In the genomic region with DNA sequence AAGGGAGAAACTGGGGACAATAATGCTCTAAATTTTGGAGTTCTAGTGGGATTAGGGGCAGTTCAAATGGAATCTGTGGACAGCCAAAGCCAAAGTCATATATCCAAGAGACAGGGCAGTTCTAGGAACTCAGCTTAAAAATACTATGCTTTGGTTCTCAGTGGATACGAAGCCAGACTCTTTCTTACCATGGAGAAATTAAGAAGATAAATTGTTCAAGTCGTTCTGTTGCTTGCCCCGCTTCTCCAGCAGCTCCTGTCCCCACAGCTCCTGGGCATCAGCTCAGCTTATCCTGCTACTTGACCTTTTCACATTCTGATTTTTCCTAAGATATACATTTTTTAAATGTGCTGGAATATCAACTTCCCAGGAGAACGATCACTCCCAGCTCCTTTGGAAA, we compare ENCODE assay signal across 25 mouse cellular contexts.
A peak's percentile ranks its signal among the peaks of the same experiment; 100 is the strongest.
DNase-seq lines count a peak whose midpoint lies in the region; ATAC-seq and TF ChIP-seq lines count a peak whose summit lies in the region.
"Had no signal": no experiment of that assay in that cellular context is flagged by ENCODE, and none has a peak within 500 bp of the region (broad histone marks: within the 10 kb centered on the region; RNA-seq: fewer than 3 reads in every experiment).

No protein-coding gene starts in this region.

- H3K4me2 ChIP-seq in kidney, postnatal 0 days (ENCODE audit: low read length) = no peak overlapping the region
- H3K4me2 ChIP-seq in stomach, embryonic 15.5 days = no peak overlapping the region
- no peak overlapping the region for H3K4me2 ChIP-seq in stomach, postnatal 0 days (replicated peaks; ENCODE audit: low read depth)
- H3K4me2 ChIP-seq: embryonic facial prominence, embryonic 12.5 days; embryonic facial prominence, embryonic 15.5 days; forebrain, embryonic 12.5 days had no signal

- no peaks in the 10 kb centered on the region for H3K36me3 ChIP-seq in kidney, postnatal 0 days (ENCODE audit: insufficient read depth, low read length)
- H3K36me3 ChIP-seq in stomach, embryonic 15.5 days = no peaks in the 10 kb centered on the region
- no peaks in the 10 kb centered on the region for H3K36me3 ChIP-seq in stomach, postnatal 0 days (ENCODE audit: control insufficient read depth, insufficient read depth, low read length)
- H3K36me3 ChIP-seq: embryonic facial prominence, embryonic 12.5 days; embryonic facial prominence, embryonic 15.5 days; forebrain, embryonic 10.5 days; forebrain, embryonic 12.5 days had no signal

- no peaks in the 10 kb centered on the region for H3K9me3 ChIP-seq in kidney, postnatal 0 days (replicated peaks; ENCODE audit: low read length)
- H3K9me3 ChIP-seq in stomach, embryonic 15.5 days = no peaks in the 10 kb centered on the region
- H3K9me3 ChIP-seq in stomach, postnatal 0 days (ENCODE audit: control insufficient read depth, low read length) = no peaks in the 10 kb centered on the region
- H3K9me3 ChIP-seq: embryonic facial prominence, embryonic 12.5 days; embryonic facial prominence, embryonic 15.5 days; forebrain, embryonic 10.5 days; forebrain, embryonic 12.5 days had no signal

- no peak for ATAC-seq in kidney, postnatal 0 days (replicated peaks; ENCODE audit: low FRiP score, low read depth)
- ATAC-seq in stomach, embryonic 15.5 days (ENCODE audit: insufficient read depth, low FRiP score, low read depth) = no peak
- peak; percentile 32; the same call in 1 of the 2 replicates for ATAC-seq in stomach, postnatal 0 days (ENCODE audit: low FRiP score, low TSS enrichment)
- ATAC-seq: forebrain, embryonic 14.5 days; forebrain, embryonic 16.5 days had no signal

- WGBS in kidney, postnatal 0 days = 56% methylated on average over 4 of the region's 4 CpGs
- 46% methylated on average over 4 of the region's 4 CpGs for WGBS in stomach, embryonic 15.5 days
- 54% methylated on average over 4 of the region's 4 CpGs for WGBS in stomach, postnatal 0 days

- no peaks in the 10 kb centered on the region for H3K27me3 ChIP-seq in kidney, postnatal 0 days (ENCODE audit: insufficient read depth, low read length)
- H3K27me3 ChIP-seq in stomach, embryonic 15.5 days (replicated peaks) = no peaks in the 10 kb centered on the region
- H3K27me3 ChIP-seq in stomach, postnatal 0 days (ENCODE audit: control insufficient read depth, insufficient read depth, low read length) = no peaks in the 10 kb centered on the region
- H3K27me3 ChIP-seq: embryonic facial prominence, embryonic 12.5 days; embryonic facial prominence, embryonic 15.5 days; forebrain, embryonic 12.5 days had no signal

- TF ChIP-seq CTCF in kidney, postnatal 0 days (IDR thresholded peaks at IDR 0.05; ENCODE audit: low read depth) = no peak
- no peak for TF ChIP-seq CTCF in stomach, postnatal 0 days (IDR thresholded peaks at IDR 0.05; ENCODE audit: low read depth)

- H3K4me1 ChIP-seq in kidney, postnatal 0 days (replicated peaks; ENCODE audit: insufficient read depth, low read length) = no peaks in the 10 kb centered on the region
- no peaks in the 10 kb centered on the region for H3K4me1 ChIP-seq in stomach, embryonic 15.5 days
- no peaks in the 10 kb centered on the region for H3K4me1 ChIP-seq in stomach, postnatal 0 days (replicated peaks; ENCODE audit: control insufficient read depth, insufficient read depth)
- H3K4me1 ChIP-seq: embryonic facial prominence, embryonic 15.5 days had no signal

- no peak overlapping the region for H3K9ac ChIP-seq in kidney, postnatal 0 days (ENCODE audit: low read depth, low read length)
- no peak overlapping the region for H3K9ac ChIP-seq in stomach, embryonic 15.5 days
- H3K9ac ChIP-seq in stomach, postnatal 0 days (ENCODE audit: low read length) = no peak overlapping the region
- H3K9ac ChIP-seq: embryonic facial prominence, embryonic 12.5 days; embryonic facial prominence, embryonic 15.5 days; forebrain, embryonic 12.5 days had no signal

- H3K27ac ChIP-seq in kidney, postnatal 0 days = no peak overlapping the region
- H3K27ac ChIP-seq in stomach, embryonic 15.5 days = peak overlapping the region; percentile 46; the same call in 1 of the 2 replicates
- peak overlapping the region; percentile 49; the same call in 1 of the 2 replicates for H3K27ac ChIP-seq in stomach, postnatal 0 days (replicated peaks)
- H3K27ac ChIP-seq: embryonic facial prominence, embryonic 12.5 days; embryonic facial prominence, embryonic 15.5 days; forebrain, embryonic 10.5 days; forebrain, embryonic 12.5 days had no signal

- TF ChIP-seq EP300 in stomach, postnatal 0 days (optimal IDR thresholded peaks at IDR 0.05) = no peak

- peak; percentile 24 for DNase-seq in heart, adult 11 months
- DNase-seq in heart, adult 8-10 months (ENCODE audit: low spot score) = no peak
- DNase-seq in kidney, postnatal 0 days (ENCODE audit: low spot score) = peak; percentile 54
- DNase-seq in kidney, postnatal 10 days = no peak
- DNase-seq in stomach, postnatal 0 days (ENCODE audit: low spot score) = no peak
- no peak for DNase-seq in thymus, postnatal 10 days (ENCODE audit: low spot score in 2 of 2)
- DNase-seq in layer of hippocampus, postnatal 36 days = no peak
- DNase-seq: adrenal gland, adult 2 months; adrenal gland, postnatal 10 days; adrenal gland, postnatal 25 days; cerebellum, adult 11 months; cerebellum, adult 18-20 months; cerebellum, adult 8-10 months; cerebellum, adult 9-11 months; cerebellum, postnatal 14 days; cerebellum, postnatal 36 days; embryo, embryonic 11 days had no signal

- H3K4me3 ChIP-seq in kidney, postnatal 0 days (replicated peaks; ENCODE audit: low read depth, low read length) = no peak overlapping the region
- no peak overlapping the region for H3K4me3 ChIP-seq in stomach, embryonic 15.5 days (replicated peaks)
- H3K4me3 ChIP-seq in stomach, postnatal 0 days (ENCODE audit: low read depth, low read length) = no peak overlapping the region
- H3K4me3 ChIP-seq: embryonic facial prominence, embryonic 12.5 days; embryonic facial prominence, embryonic 15.5 days; erythroblast, embryonic 14.5 days; forebrain, embryonic 10.5 days; forebrain, embryonic 12.5 days had no signal

Comparison
In these comparisons a context has a peak if more than half of its experiments do, and no peak if none do; other contexts are left out.
1. DNase-seq: peak in heart, adult 11 months (single experiment) and kidney, postnatal 0 days (single experiment); none in heart, adult 8-10 months (single experiment), kidney, postnatal 10 days (single experiment), stomach, postnatal 0 days (single experiment), thymus, postnatal 10 days (0 of 2) and layer of hippocampus, postnatal 36 days (0 of 2).